Mouse (Mus musculus) urinary bladder, postnatal 36 days (tissue): ENCODE results near the gene Grap.
A peak's percentile ranks its signal among the peaks of the same experiment; 100 is the strongest.

Source experiments
- DNase-seq, 2 experiments: peaks; one replicate each; pipeline ENCODE4 v3.0.0; 2022; ENCODE audit warnings: low spot score in 2 of 2, mixed read lengths in 1 of 2

Gene Grap

DNA sequence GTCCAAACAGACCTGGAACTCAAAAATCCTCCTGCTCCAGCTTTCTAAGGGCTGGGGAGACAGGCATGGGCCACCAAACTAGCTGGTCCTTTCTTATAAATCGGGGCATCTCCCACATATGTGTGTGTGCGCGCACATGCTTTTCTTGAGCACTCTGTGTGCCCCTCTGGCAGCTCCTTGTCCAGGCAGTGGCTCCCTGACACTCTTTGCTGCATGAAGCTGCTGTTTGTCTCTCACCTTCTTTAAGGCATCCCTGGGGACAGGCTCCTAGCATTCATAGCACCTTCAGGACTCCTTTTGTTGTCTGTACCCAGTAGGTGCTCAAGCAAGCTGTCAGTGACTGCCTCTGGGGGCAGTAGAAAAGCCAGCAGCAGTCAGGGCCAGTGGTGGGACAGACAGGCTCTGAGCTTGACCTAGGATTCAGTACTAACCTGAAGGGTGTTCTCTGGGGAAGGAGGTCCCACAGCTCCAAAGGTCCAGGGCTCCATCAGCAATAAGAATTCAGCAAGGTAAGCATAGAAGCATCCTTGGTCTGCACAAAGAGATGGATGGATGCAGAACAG is 5.4 kb downstream of the Grap start:
- DNase-seq, result no peak

GRCm38 (mm10) chr11:61659011-61659858 is 6.2 kb downstream of the Grap start:
- DNase-seq, result no peak

DNA sequence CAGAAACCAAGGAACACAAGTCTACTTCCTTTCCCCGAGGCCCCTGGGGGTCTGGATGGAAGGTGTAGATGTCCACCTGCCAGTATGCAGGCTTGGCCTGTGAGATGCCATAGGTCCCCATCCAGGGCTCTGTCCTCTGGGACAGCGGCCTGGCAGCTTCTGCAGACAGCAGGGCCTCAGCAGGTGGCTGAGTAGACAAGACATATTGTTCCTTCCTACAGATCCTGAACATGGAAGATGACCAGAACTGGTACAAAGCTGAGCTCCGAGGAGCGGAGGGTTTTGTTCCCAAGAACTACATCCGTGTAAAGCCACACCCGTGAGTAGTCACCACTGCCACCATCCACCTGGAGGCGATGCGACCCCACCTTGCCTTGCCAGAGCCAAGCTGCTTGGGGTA is 6.9 kb downstream of the Grap start:
- DNase-seq, result no peak

DNA sequence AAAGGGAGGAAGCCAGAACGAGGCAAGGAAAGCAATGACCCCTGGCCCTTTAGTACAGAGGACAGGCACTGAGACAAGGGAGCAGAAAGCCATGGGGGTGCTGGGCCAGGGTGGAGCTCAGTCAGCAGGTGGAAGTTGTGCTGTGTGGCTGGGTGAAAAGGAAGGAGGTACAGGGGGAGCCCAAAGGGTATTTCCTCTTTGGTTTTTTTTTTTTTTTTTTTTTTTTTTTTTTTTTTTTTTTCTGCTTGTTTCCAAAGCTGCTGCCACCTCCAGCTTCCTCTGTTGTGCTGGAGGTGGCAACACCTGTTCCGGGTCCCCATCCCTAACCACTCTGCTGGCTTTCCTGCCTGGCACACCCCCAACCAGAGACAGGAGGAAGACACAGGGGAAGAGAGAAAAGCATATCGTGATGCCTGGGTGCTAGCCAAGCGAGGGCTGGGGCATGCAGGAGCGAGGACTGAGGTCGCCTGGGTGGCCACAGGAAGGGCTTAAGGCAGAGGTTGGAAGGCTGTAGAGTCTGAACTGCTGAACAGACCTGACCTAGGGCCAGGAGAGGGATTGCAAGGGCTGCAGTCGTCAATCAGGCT is 7.8 kb downstream of the Grap start:
- DNase-seq, result no peak

GRCm38 (mm10) chr11:61662189-61662588 is 9.1 kb downstream of the Grap start:
- no peak for DNase-seq

GRCm38 (mm10) chr11:61665401-61665800 is 12.3 kb downstream of the Grap start:
- no peak for DNase-seq

GRCm38 (mm10) chr11:61665991-61666799 is 13.1 kb downstream of the Grap start:
- peak in 1 of 2 experiments; percentile 52 for DNase-seq

DNA sequence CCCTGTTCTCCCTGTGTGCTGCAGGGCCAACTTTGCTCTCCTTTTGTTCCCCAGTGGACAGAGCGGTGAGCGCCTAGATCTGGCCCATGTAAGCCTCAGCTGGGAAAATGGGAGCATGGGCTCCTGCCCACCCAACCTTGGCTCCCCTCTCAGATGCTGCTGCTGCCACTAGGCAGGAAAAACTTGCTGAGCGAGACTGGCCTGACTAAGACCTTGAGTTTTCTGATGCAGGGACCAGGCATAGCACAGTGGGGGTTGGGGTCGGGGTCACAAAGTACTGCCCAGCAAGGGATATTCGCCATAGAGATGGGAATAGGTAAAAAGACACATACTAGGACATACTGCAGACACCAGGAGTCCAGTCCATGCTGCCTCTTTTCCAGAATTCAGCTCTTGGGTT is 14.2 kb downstream of the Grap start:
- DNase-seq, result peak in 1 of 2 experiments; percentile 56

GRCm38 (mm10) chr11:61667782-61668181 is 14.7 kb downstream of the Grap start:
- no peak for DNase-seq

- no peak for DNase-seq
These were observed 16.7 kb downstream of the Grap start for GRCm38 (mm10) chr11:61669492-61670490.

GRCm38 (mm10) chr11:61671781-61672383 is 18.8 kb downstream of the Grap start:
- DNase-seq, result no peak

DNA sequence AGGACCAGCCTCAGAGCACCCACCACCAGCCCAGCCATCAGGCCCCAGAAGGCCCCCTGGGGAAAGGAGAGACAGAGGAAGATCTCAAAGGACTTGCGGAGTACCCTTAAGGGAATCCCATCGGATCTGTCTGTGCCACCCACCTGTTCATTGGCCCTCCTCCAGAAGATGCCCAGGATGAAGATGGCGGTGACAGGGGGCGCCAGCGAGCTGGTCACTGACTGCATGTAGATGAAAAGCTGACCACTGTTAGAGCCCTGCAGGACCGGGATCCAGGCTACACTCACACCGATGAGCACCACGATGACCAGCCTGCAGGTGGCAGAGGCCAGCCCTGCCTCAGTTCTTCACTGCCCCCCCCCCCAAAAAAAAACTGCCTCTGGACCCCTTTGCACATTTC is 20.6 kb downstream of the Grap start:
- DNase-seq, result no peak

GRCm38 (mm10) chr11:61674151-61674838 is 21.2 kb downstream of the Grap start:
- no peak for DNase-seq

DNA sequence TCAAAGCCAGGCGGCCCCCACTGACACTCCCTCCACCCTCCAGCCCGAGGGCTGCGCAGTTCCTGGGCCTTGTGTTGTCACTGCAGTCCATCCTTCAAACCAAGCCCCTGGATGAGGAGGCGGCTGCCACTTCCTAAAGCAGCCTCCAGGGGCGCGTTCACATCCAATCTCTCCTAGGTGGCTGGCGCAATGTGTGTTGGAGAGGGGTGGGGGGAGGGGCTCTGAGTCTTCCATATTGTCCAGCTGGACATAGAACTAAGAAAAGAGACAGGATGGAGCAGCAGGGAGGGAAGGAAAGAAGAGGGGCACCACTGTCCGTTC is 21.7 kb downstream of the Grap start:
- no peak for DNase-seq

DNA sequence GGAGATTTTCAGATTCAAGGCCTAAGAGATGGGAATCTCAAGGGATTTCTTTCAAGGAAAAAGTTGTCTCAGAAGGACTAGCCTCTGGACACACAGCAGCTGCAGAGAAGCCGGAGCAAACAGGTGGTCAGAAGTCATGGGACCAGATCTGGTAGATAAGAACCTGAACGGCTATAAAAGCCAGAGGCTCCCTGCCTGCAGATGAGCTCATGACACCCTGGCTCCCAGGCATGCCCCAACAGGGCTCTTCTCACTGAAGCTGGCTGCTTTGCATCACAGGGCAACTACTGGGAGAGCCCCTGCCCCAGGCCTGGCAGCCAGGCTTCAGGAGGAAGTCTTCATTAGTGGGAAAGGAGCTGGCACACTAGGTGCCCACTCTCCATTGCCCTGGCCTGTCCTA is 22.3 kb downstream of the Grap start:
- DNase-seq, result peak; percentile 56 to 61

DNA sequence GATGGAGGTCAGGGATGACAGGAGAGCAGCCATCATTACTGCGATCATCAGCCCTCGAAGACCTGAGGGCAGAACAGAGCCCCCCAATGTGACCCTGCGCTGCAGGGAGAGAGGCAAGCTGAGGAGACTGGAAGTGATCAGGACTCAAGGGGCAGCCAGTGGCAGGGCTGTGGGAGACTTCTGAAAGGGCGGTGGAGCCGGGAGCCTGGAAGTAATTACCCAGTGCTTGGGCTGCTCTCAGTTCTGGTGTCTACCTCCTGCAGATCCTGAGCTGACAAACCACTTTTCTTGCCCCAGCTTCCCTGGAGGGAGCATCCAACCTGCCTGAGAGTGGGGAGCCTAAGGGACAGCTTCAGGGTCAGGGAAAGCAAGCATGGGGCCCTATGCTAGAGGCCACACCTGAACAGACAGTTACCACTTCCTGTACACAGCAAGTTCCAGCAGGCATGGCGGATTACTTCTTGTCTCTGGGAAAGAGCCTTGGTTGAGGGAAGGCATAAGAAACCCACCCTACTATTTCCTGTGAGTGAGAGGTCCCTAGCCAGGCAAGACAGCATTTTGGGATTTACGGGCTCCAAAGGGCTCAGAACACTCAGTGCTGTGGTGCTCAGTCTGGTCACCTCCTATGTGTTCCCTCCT is 23.3 kb downstream of the Grap start:
- DNase-seq, result no peak

GRCm38 (mm10) chr11:61677709-61678108 is 24.6 kb downstream of the Grap start:
- no peak for DNase-seq

DNA sequence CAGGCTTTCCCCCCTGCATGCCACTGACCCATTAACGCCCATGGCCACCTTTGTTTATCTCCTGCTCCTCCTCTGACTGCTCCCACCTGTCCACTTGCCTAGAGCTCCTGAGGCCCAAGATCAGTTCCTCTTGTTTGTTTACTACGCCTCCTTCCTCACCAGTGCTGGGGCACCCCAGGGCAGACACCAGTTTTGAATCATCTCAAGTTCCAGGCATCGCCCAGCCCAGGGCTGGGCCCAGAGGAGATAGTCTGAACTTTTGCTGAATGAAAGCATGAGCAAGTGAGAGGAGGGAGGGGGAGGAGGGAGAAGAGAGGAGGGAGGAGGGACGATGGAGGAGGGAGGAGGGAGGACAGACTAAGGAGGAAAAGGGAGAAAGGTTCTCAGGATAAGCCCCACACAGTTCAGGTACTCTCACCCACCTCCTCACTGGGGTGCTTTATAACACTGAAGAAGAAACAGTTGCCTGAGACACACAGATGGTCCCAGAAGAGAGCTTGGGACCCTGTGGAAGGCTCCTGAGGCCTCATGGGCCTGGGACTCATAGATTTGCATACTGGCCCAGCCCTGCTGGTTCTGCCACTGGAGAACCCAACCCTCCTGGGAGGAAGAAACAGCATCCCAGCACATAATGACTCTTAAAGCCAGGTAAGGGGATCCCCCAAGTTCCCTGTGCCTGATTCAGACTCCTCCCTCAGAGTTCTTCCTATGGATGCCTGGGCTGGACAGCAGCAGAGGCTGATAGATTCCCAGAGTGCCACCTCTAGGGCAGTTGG is 26.2 kb downstream of the Grap start:
- DNase-seq, result no peak
